Mouse (Mus musculus) hindbrain, postnatal 0 days (tissue): Measurements from ENCODE around the gene Gm17067. TPM values are rescaled to one million over a fixed set of nuclear protein-coding genes. Genes with fewer than 3 reads are reported as not detected.

Experiments
- polyA plus RNA-seq: library from polyadenylated mRNA; unstranded; fragments of >200 nt; fragmentation: Nextera tagmentation; extraction: Ambion mirVana; gene quantifications from 2 replicates; pipeline ENCODE4 v1.2.1, GENCODE M21; 2015
- total RNA-seq: library from RNA; depleted of rRNA; stranded (reverse); fragments of >200 nt; gene quantifications from 2 replicates; pipeline ENCODE4 v1.2.3, GENCODE M21; 2014; rRNA removed

The Gm17067 gene
- total and polyA plus RNA-seq, 2 experiments from 2014 or later: not detected

Other genes with a start within 250 kb of the Gm17067 start
- gene Zfp141, start 221.3 kb downstream of the Gm17067 start, total RNA-seq: 12.6 and 15.2 TPM in 2 replicates
- gene Zfp141, start 221.3 kb downstream of the Gm17067 start, polyA plus RNA-seq: 6.7 and 8.1 TPM in 2 replicates
- not detected in 2 replicates for gene Gm21028, start 148.4 kb downstream of the Gm17067 start, total RNA-seq
- gene Gm21028, start 148.4 kb downstream of the Gm17067 start, polyA plus RNA-seq: not detected in 2 replicates
- 0.31 and 3.3 TPM in 2 replicates for gene Zfp977, start 134.5 kb downstream of the Gm17067 start, total RNA-seq
- gene Zfp977, start 134.5 kb downstream of the Gm17067 start, polyA plus RNA-seq: 1.0 and 1.3 TPM in 2 replicates
- gene Zfp976, start 84.4 kb downstream of the Gm17067 start, total RNA-seq: 0.50 and 1.2 TPM in 2 replicates
- gene Zfp976, start 84.4 kb downstream of the Gm17067 start, polyA plus RNA-seq: 2.0 TPM in 2 replicates
- 0.68 and 1.6 TPM in 2 replicates for gene Zfp975, start 34.3 kb downstream of the Gm17067 start, total RNA-seq
- 5.1 and 5.7 TPM in 2 replicates for gene Zfp975, start 34.3 kb downstream of the Gm17067 start, polyA plus RNA-seq
- gene Vmn2r62, start 66.5 kb upstream of the Gm17067 start, total RNA-seq: not detected in 2 replicates
- not detected in 2 replicates for gene Vmn2r62, start 66.5 kb upstream of the Gm17067 start, polyA plus RNA-seq
- not detected in 2 replicates for gene Gm2381, start 140.2 kb upstream of the Gm17067 start, total RNA-seq
- not detected in 2 replicates for gene Gm2381, start 140.2 kb upstream of the Gm17067 start, polyA plus RNA-seq
- gene Vmn2r63, start 206.8 kb upstream of the Gm17067 start, total RNA-seq: not detected in 2 replicates
- not detected in 2 replicates for gene Vmn2r63, start 206.8 kb upstream of the Gm17067 start, polyA plus RNA-seq